Mouse (Mus musculus): Measurements from ENCODE around the gene Polr3f.

DNA sequence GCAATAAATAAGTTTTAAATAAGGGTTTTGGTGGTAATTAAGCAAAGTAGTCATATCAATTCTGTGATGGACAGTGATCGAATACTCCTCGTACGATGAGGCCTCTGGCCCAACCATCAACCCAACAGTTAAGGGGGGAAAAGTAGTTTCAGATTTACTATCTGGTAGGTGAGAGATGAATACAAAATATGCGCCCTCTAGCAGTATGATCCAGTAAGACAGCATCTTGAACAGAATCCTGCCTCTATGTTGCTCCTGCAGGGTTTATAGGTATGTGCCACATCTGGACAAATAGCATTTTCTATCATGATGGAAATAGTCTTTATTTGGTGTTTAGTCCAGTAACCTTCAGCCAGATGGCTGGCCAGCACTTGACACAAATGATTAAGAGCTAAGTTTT, 13.7 kb downstream of the Polr3f start:
- TF ChIP-seq CTCF (IDR thresholded peaks at IDR 0.05; ENCODE audit: low read depth) (0 out of 2 replicates have a peak, but pooled peaks have one; percentile 11), EP300 (IDR thresholded peaks at IDR 0.05; ENCODE audit: low read depth) (no peak)
